Mouse (Mus musculus): ENCODE data around the gene Ap3b1. TPM values are rescaled to one million over a fixed set of nuclear protein-coding genes. Genes with fewer than 3 reads are reported as not detected.

The Ap3b1 gene
- total RNA-seq, 2 experiments from 2014 or later, result 50.7 to 113 TPM

DNA sequence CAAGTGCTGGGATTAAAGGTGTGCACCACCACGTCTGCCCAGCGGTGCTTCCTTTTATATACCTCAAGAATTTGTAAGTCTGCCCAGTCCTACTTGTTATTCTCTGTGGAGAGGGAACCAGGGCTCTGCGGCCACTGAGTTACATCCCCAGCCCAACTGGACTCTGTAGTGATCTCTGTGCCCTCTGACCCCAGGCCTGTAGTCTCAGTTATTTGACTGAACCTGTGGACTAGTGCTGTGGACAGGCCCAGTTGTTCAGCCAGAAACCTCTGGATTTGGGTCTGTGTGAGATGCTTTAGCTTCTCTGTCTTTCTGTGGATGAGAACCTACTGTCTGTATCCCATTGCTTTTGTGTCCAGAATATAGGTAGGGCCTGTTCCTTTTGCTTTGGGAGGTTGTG lies 15.4 kb downstream of the Ap3b1 start:
- no peak for ATAC-seq (ENCODE audit: poor library complexity, severe bottlenecking)

DNA sequence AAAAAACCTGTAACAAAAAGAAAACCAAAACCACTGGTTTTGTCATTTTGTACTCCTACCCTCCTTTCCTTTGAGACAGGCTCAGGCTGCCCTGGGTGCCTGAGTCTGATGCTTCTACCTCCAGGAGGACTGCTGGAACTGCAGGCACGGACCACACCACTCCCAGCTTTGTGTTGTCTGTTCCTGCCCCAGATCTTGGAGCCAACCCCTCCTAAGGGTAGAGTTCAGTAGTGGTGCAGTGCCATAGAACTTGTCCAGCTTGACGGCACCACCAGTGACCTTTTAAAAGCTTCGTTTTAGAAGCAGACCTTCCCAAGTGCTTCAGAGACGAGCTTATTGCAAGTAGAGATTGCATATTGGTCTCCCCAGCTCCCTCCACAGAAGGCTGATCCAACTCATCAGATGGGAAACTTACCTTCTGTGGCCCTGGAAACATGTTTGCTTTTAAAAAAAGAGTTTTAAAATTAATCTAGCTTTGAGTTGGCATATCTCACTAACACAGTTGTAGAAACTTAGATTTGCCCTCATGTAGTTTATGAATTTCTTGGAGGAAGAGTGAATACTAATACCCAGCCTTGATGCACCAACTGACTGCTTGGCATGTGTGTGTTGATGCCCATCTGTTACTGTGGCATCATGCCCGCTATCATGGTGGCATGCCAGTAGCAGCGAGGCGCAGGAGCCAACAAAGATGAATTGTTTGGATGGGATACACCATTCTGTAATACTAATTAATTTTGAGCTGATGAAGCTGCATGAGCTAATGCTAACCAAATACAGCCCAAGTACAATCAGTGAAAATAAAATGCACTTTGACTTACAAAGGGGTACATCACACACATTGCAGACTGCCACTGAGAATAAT lies 17.0 kb downstream of the Ap3b1 start:
- ATAC-seq (ENCODE audit: poor library complexity, severe bottlenecking), result no peak

DNA sequence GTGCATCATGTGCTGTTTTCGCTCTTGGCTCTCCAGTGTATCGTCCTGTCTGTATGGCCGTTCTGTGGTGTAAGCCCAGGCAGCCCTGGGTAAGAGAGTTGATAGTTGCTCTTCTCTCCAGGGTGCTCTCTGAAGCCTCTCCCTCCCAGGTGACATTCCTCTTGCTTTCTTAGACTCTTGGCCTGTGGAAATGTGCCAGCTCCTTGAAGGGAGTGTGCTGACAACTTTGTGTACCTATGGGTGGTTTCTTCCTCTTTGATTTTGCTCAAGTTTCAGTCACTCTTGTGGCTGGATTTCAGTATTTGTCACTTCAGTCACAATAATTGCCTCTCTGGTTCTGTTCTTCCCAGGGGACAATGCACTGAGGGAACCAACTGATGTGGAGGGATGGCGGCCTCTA lies 20.2 kb downstream of the Ap3b1 start:
- ATAC-seq (ENCODE audit: poor library complexity, severe bottlenecking), result no peak

DNA sequence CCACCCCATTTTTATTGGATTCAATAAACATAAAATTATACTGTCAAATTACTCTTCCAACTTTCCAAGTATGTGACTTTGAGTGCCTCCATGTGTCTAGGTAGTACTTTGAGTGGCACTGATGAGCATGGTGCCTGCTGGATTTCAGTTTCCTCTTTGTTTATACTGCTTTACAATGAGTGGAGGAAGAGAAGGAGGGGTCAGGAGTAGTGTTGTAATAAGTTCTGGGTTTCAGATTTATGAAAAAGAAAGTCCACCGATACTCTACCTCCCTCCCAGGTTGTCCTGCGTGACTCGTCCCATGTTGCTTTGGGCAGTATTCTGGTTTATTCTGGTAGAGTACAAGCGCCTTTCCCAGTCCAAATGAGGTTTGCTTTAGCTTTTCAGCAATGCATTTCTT lies 22.7 kb downstream of the Ap3b1 start:
- ATAC-seq (ENCODE audit: poor library complexity, severe bottlenecking), result peak; percentile 64

DNA sequence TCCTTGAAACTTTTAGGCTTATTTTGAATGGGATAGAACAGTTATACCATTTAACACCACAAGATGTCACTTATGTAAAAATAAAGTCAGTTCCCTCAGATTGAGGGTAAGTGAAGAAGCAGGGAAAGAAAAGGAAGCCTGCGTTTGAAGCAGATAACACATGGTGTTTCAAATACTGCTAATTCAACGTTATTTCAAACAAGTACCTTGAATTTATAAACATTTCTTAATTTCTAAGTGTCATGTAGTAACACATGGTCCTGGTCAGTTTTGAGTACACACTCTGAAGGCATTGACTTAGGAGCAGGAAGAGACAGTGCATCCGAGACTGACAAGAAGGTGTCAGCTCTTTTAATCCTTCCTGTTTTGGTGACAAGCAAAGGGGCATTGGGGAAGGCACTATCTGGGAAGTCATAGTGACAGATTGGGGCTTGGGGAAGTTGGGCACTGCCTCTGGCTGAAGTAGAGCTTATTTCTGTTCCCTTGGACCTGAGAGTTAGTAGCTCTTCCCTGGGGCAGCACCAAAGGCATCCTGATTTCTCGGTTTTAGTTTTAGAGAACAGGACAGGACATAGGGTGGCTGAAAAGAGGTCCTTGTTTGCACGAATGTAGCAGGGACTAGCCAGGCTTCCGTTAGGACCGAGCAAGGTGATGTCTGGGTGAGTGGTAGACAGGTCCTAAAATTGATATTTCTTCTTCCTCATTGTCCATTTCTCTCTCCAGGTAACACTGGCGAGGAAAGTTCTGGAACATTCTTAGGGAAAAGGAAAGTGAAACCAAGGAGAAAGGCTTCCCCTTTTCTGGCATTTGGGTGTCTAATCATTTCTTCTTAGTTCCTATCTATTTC lies 23.3 kb downstream of the Ap3b1 start:
- peak; percentile 84 for ATAC-seq (ENCODE audit: poor library complexity, severe bottlenecking)

DNA sequence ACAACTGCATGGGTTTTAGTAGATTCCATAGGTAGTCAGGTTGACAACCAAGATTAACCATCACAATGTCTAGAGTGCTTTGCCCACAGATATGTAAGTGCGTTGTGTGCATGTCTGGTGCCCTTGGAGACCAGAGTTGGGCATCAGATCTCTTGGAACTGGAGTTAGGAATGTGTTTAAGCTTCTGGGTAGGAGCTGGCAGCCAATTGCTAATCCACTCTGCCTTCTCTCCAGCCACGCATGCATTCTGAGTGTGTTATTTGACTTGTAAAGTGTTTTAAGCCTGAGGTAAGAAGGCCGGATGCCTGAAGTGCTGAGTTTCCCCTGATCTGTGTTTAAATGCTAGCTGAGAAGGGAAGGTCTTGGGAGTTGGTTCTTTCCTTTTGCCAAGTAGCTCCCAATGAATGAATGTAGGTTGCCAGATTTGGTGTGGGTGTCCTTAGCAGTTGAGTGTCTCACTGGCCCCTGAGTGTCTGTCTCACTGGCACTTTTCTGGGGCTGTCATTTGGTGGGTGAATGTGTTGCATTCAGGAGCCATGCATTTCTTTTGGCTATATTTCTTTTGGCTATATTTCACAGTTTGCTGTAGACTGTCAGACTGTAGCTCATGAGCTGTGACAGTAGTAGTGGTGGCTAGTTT lies 26.3 kb downstream of the Ap3b1 start:
- no peak for ATAC-seq (ENCODE audit: poor library complexity, severe bottlenecking)

DNA sequence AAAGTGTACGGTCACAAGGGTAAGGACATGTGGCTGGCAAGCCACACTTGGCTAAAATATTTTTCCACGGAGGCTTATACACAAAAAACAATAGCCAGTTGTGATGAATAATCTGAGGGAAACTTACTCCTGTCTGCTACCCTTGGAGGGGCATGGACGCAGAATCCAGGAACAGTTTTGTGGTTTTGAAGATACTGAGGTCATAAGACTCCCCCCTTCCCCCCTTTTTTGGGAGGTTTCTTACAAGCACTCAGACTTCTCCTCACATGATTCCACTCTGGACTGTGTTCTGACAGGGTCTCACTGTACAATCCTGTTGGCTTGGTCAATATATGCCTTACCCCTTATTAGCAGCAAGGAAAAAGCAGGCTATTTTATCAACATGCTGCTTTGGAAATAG lies 29.8 kb downstream of the Ap3b1 start:
- no peak for ATAC-seq (ENCODE audit: poor library complexity, severe bottlenecking)

DNA sequence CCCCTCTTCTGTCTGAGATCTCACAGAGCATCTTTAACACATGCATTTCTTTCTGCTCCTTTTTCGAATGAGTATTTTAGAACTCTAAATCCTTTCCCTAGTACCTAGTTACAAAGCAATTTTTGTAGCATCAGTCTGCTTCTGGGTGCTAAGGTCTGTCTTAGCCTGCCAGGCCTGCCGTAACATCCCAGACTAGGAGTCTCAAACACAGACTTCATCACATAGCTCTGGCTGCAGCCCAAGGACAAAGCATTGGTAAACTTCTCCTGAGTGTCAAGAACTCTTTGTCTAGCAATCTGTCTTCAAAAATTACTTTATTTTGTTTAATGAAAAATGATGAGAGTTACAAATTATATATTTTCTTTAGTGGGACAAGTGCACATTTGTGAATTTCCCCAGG lies 30.8 kb downstream of the Ap3b1 start:
- ATAC-seq (ENCODE audit: poor library complexity, severe bottlenecking), result no peak

DNA sequence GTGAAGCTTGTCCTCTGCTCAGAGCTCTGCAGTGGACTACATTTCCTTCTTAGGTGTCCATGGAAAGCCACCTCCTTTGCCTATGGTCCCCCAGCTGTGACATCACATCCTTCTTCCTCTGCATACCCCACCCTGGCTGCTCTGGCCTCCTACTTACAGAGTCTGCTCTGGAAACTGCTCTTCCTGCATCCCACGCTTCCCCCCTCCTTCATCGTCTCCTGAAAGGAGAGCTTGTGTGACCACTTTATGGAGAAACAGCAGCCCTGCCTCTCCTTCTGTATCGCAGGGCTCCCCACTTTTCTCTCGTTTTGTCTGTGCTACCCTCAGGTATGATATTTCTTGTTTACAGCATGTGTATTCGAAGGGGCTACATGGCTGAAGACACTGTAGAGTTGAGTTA lies 33.5 kb downstream of the Ap3b1 start:
- ATAC-seq (ENCODE audit: poor library complexity, severe bottlenecking), result no peak

DNA sequence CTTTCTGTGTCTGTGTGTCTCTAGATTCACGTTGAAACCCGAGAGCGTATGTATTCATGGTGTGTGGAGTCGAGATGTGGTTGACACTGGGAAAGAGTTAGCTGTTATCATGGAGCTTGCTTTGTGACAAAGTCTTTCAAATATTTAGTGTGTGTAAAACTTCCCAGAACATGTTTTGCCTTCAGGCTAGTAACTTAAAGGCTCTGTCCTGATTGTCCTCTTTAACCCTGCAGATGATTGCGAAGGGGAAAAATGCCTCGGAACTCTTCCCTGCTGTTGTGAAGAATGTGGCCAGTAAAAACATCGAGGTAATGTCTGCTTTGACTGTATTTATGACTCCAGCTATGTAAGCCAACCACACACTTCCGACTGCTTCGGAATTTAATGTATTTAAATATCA lies 35.7 kb downstream of the Ap3b1 start:
- ATAC-seq (ENCODE audit: poor library complexity, severe bottlenecking), result no peak

DNA sequence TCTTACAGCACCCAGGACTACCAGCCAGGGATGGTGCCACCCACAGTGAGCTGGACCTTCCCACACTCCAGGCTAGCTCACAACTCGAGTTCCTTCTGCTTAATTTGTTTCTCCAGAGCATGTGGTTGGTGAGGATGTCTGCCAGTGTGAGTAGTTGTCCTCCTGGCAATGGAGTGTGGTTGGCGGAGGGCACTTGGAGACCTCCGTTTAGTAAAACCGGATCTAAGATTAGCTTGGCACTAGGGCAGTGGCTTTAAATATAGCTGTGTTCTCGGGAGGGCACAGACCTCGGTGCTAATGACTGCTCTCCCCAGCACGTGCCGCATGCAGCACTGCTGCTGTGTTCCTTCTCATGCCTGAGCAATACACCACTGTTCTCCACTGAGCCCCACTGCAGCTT lies 37.0 kb downstream of the Ap3b1 start:
- ATAC-seq (ENCODE audit: poor library complexity, severe bottlenecking), result no peak

DNA sequence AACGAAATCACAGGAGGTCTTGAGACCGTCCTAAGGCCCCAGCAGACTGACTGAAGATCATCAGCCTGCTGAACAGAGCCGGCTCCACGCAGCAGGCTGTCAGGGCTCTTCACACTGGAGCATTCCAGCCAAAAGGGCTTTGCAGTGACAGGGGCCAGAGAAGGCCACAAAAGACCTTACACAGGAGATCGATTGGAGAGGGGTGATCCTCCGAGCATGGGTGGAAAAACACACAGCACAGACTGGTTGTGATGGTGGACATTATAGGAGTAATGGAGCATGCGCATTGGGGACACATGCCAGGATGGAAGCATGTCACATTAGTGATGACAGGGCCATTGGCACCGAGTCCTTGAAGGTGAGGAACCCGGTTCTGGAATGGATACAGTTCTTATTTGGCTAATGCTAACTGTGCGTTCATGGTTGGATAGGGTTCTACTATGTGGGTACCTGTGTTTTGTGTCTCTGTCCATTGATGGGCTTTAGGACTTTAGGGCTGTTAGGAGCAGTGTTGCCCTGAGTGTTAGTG lies 37.7 kb downstream of the Ap3b1 start:
- no peak for ATAC-seq (ENCODE audit: poor library complexity, severe bottlenecking)

DNA sequence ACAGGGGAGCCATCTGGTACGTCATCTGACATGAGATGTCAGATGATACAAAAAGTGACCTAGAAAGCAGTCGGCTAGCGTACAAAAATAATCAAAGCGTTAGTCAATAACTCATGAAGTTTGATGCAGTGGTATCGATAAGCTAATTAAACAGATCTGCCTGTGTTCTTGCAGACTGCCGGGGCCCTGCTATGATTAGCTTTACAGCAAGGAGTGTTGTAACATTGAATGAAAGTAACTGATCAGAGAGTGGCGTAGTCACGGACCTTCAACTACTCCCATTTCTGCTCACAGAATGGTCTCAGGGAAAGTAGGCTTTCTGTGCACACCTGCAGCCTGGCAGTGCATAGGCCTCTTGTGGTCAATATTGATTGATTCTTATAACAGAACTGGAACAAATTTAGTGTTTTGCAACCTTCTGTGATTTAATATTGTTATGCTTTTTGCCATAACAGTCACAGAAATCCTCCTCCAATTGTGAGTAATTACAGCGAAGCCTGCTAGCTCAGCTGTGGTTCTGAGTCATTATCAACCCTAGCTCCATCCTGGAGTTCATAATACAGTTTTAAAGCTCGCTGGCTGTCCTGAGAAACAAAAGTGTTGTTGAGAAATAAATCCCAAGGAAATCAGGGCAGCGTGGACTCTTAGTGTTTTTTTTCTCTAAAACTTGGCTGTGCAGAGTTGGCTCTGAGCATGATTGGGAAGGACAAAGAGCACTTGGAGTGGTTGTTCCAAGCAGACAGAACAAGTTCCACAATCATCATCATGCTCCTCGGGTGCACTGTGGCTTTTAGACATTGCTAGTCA lies 40.0 kb downstream of the Ap3b1 start:
- ATAC-seq (ENCODE audit: poor library complexity, severe bottlenecking), result no peak

DNA sequence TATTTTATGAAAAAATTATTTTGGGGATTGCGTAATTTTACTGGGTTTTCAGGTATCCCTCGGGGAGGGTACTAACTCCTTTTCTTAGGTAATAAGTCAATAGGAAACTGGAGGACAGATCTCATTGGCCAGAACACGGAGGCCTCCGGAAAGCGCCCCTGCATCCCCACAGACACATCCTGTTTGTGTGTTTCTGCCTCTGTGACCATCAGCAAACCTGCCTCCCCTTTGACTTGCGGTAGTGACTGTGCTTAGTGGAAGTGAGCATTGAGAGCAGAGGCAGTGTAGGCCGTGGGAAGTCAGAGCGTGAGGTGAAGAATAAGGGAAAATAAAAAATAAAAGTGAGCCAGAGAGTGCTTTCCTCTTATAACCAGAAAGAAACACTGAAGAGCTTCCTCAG lies 41.7 kb downstream of the Ap3b1 start:
- ATAC-seq (ENCODE audit: poor library complexity, severe bottlenecking), result peak; percentile 52; the same call in 1 of the 2 replicates

DNA sequence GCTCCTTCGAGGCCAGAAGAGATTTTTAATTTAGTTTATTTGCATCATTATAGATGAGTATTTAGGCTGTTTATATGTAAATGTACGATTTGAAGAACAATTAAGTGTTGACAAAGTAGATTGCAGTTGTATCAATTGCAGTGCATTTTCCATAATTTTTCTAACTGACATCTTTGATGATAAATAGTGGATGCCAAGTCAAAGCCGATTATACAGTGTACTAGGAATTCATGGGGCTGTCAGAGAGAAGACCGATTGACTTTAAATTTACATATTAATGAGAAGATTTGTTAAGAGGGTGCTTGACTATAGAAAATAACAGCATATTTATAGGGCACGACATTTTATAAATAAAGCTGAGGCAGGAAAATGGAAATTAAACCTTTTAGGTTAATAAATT lies 64.8 kb downstream of the Ap3b1 start:
- no peak for ATAC-seq (ENCODE audit: poor library complexity, severe bottlenecking)

DNA sequence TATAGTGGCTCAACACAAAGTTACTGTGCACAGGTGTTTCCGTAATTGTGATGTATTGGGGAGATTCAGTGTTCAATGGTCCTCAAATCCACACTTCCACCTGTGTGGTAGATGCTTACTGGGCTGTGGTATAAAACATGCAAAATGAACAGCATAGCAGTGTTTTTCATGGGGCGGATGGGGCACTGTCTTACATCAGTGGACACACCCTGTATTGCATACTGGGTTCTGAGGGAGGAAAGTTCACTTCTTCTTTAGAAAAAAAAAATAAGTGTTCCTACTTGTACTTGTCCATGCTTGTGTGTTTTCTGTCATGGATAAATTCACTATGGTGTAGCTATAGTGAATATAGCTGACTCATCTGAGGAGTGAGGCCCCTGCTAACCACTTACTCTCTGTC lies 70.8 kb downstream of the Ap3b1 start:
- peak; percentile 83 for ATAC-seq (ENCODE audit: poor library complexity, severe bottlenecking)

DNA sequence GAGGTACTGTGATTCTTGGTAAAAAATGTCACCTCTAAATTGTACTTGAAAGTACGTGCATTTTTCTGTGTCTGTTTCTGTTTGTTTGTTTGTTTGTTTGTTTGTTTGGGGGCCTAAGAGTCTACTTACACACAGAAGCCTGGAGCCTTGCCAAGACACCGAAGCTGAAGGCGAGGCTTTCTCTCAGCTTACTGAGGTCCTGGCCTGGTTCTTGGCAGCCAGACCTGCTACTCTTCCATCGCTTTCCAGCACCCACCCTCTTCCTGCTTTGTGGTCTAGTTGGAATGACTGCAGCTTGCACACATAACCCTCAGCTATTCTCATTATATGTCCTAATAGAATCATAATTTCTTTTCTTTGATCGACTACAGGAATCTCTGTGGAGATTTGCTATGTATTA lies 80.6 kb downstream of the Ap3b1 start:
- no peak for ATAC-seq (ENCODE audit: poor library complexity, severe bottlenecking)

DNA sequence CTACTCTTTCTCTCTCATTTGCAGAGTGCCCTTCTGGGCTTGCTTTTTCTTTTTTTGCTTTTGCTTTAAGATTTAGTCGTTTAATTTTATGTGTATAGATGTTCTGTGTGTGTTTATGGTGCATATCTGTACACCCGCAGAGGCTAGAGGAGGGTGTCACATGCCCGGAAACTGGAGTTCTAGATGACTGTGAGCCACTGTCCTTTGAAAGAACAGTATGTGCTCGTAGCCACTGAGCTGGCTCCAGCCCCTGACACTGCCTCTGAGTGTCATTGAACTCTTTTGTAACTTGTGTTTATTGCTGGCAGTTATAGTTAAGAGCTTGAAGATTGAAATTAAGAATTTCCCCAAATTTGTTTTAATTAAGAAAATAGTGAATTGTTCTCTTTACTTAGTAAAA lies 82.4 kb downstream of the Ap3b1 start:
- ATAC-seq (ENCODE audit: poor library complexity, severe bottlenecking), result no peak

DNA sequence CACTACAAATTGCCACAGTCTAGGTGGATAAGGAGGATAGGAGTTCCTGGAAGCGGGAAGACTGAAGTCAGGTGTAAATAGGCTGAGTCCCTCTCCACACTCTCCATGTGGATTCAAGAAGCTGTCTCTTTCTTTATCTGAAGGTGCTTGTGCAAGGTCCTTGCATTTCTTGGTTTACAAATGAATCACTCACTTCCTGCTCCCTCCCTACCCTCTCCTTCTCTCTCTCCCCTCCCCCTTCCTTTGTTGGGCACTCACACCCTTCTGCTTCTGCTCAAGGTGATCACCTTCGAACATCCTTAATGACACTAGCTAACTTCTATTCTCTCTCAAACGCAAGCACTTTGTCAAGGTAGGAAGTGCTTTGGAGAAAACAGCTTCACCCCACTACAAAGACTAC lies 84.7 kb downstream of the Ap3b1 start:
- peak; percentile 40; the same call in 1 of the 2 replicates for ATAC-seq (ENCODE audit: poor library complexity, severe bottlenecking)

DNA sequence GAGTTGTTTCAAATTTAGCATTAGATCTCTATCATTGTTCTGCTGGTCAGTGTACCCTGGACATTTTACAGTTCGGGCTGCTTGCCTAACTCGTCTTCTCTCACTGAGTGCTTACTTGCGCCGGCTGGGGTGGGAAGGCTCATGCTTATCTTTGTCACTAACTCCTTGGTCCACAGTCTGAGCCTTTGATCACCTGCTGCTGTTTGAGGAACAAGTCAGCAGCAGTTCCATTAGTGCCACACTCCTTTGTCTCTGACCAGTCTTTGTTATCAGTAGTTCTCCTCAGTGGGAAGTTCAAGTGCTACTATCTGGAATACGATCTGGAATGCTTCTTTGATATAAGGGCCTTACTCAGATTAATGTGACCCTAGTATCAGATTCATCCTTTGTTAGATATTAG lies 86.3 kb downstream of the Ap3b1 start:
- ATAC-seq (ENCODE audit: poor library complexity, severe bottlenecking), result no peak

DNA sequence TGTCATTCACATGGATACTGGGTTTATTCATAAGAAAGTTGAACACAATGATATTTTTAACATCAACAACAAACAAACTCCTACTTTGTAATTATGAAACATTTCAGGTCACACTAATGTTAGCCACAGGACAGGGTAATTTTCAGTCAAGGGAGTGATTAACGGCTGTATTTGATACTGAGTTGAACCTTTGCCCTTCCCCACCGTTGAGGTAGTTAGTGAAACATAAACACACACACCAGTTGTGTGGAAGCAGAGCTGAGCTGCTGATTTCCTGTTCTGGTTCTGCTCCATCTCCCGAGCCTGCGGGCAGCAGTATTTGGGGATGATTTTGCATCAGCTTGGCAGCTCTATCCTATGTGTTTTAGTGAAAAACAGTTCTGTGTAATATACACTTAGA lies 88.2 kb downstream of the Ap3b1 start:
- ATAC-seq (ENCODE audit: poor library complexity, severe bottlenecking), result no peak

All from megakaryocyte, adult 5-6 weeks (primary cell).